Mouse (Mus musculus) stomach, postnatal 0 days (tissue): ENCODE results near the gene Phactr1.

Experiments
- CTCF ChIP-seq: IDR thresholded peaks from 2 replicates; pipeline ENCODE4 v1.5.1; 2016; ENCODE audit warnings: antibody characterized with exemption, low read depth, mild to moderate bottlenecking, moderate library complexity
- EP300 ChIP-seq: optimal IDR thresholded peaks from 2 replicates; pipeline ENCODE3; 2016; ENCODE audit warnings: antibody characterized with exemption

- no peak for TF ChIP-seq CTCF
- TF ChIP-seq EP300 = no peak
Observed at GRCm38 (mm10) chr13:42878346-42878745, 197.9 kb downstream of the Phactr1 start.
